Mouse (Mus musculus) forebrain, embryonic 16.5 days (tissue): ENCODE results near the gene 1700023F06Rik. TPM values are rescaled to one million over a fixed set of nuclear protein-coding genes. Genes with fewer than 3 reads are reported as not detected.
A peak's percentile ranks its signal among the peaks of the same experiment; 100 is the strongest.

ENCODE experiments used
- ATAC-seq: fragments of 200-750 bp; cut with Nextera tagmentation; 2 replicates; pipeline ENCODE4 v1.8.0; 2017; ENCODE audit warnings: mild to moderate bottlenecking, moderate library complexity
- H3K27ac ChIP-seq: fragments of 300-500 bp; sonication (generic); 2 replicates; pipeline ENCODE4 v1.5.1; 2014; ENCODE audit warnings: low read length, control low read depth
- H3K27me3 ChIP-seq: fragments of 300-500 bp; sonication (generic); replicated peaks from 2 replicates; pipeline ENCODE4 v1.6.1; 2014; ENCODE audit warnings: low read length; ENCODE audit not compliant: control insufficient read depth, insufficient read depth
- H3K36me3 ChIP-seq: fragments of 300-500 bp; sonication (generic); 2 replicates; pipeline ENCODE4 v1.6.1; 2014; ENCODE audit not compliant: control insufficient read depth, insufficient read depth
- H3K4me1 ChIP-seq: fragments of 300-500 bp; sonication (generic); replicated peaks from 2 replicates; pipeline ENCODE4 v1.6.1; 2014; ENCODE audit warnings: low read length; ENCODE audit not compliant: control insufficient read depth, insufficient read depth
- H3K4me2 ChIP-seq: fragments of 300-500 bp; sonication (generic); 2 replicates; pipeline ENCODE4 v1.6.1; 2014; ENCODE audit warnings: mild to moderate bottlenecking, low read length, control low read depth
- H3K4me3 ChIP-seq: fragments of 300-500 bp; sonication (generic); replicated peaks from 2 replicates; pipeline ENCODE4 v1.5.1; 2014; ENCODE audit warnings: mild to moderate bottlenecking, low read length, control low read depth
- H3K9ac ChIP-seq: fragments of 300-500 bp; sonication (generic); replicated peaks from 2 replicates; pipeline ENCODE4 v1.6.1; 2014; ENCODE audit warnings: low read depth, low read length, control low read depth
- H3K9me3 ChIP-seq: fragments of 300-500 bp; sonication (generic); 2 replicates; pipeline ENCODE4 v1.6.1; 2016; ENCODE audit warnings: low read length; ENCODE audit not compliant: control insufficient read depth
- WGBS: fragments of 180-500 bp; shearing (Covaris S2); extraction: QIAGEN DNeasy Blood & Tissue Kit; methylation state at CpG from one replicate; pipeline ENCODE4 v1.1.7; 2014; 5-methylcytosine and 5-hydroxymethylcytosine counted together
- polyA plus RNA-seq: library from polyadenylated mRNA; unstranded; fragments of >200 nt; fragmentation: Nextera tagmentation; extraction: Ambion mirVana; gene quantifications from 2 replicates; pipeline ENCODE4 v1.2.1, GENCODE M21; 2015

1700023F06Rik gene
- polyA plus RNA-seq, result 0.73 and 1.5 TPM in 2 replicates

DNA sequence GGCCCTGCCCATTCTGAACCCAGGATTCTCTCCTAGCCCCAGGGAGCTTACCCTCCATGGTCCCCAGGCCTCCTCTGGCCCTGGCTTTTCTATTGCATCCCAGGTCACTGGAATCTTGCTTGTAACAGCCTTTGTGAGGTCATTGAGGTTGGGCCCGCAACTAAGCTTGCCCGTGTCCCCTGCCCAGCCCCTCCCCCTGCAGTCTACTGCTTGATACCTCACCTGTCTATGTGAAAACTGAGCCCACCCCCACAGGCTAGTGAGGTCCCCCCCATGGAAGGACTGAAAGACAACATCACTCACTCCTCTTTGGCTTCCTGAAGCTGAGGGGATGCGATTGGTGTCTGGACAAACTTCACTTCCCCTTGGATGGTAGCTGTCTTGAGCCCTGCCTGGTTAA, at the start of gene 1700023F06Rik:
Gene 1700023F06Rik, minus strand, starts transcription at position 101 of the 400 bp plus-strand sequence.
- no peaks in the 10 kb centered on the region for H3K27me3 ChIP-seq
- no peak within 1 kb of the TSS for H3K27ac ChIP-seq
- H3K4me1 ChIP-seq, result no peaks in the 10 kb centered on the region
- no peaks in the 10 kb centered on the region for H3K36me3 ChIP-seq
- no peak within 1 kb of the TSS for H3K4me2 ChIP-seq
- 87% methylated on average over 3 of the region's 3 CpGs for WGBS
- no peaks in the 10 kb centered on the region for H3K9me3 ChIP-seq
- ATAC-seq, result no peak
- no peak within 1 kb of the TSS for H3K9ac ChIP-seq
- no peak within 1 kb of the TSS for H3K4me3 ChIP-seq

DNA sequence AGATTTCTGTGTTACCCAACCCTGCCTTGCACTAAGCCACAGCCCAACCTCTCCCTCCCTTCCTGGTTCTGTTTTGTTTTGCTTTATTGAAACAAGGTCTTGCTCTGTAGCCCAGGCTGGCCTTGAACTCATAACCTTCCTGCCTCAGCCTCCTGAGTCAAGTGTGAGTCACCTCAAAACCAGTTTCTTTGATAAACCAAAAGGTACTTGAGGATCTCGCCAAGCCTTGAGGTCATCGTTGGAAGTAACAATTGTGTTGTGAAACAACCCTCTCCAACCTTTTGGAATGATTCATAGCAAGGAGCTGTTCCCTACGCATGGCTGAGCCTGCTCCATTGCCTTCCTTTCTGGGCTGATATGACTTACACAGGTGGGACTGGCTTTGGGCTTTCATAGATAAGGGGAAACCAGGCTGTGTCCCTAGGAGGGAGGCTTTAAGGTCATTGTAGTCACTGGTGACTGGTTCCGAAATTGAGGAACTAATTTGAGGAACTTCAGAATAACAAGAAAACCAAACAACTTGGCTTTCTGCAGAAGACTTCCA, 49.7 kb upstream of the 1700023F06Rik start:
- Histone ChIP-seq H3K27me3 (no peaks in the 10 kb centered on the region), H3K9ac (no peak overlapping the region), H3K4me2 (no peak overlapping the region), H3K9me3 (no peaks in the 10 kb centered on the region), H3K4me3 (no peak overlapping the region), H3K4me1 (peaks cover 5% of the 10 kb centered on the region; the same call in 1 of the 2 replicates), H3K27ac (no peak overlapping the region), H3K36me3 (no peaks in the 10 kb centered on the region)
- ATAC-seq, result no peak
- 92% methylated on average over 4 of the region's 4 CpGs for WGBS

DNA sequence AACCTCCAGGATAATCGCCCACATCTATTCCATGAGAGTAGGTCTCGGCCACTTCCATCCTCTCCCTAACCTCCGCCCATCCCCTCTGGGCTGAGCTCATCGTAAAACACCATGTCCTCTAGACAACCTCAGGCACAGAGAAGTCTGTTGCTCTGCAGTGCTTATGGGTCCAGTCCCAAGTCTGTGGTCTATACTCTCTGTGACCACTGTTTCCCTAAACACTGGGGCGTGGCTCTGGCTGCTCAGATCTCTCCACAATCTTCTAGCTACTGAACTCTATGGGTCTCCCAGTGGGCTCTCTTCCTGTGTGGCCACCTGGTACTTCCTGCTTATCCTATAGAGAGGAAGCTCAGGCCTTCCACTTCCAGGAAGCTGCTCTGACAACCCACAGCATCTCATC, 45.2 kb upstream of the 1700023F06Rik start:
- Histone ChIP-seq H3K36me3 (no peaks in the 10 kb centered on the region), H3K4me1 (peaks cover 3% of the 10 kb centered on the region; the same call in 1 of the 2 replicates), H3K9ac (no peak overlapping the region), H3K4me3 (no peak overlapping the region), H3K27ac (no peak overlapping the region), H3K4me2 (no peak overlapping the region), H3K27me3 (no peaks in the 10 kb centered on the region), H3K9me3 (no peaks in the 10 kb centered on the region)
- WGBS, result 87% methylated on average over 5 of the region's 5 CpGs
- no peak for ATAC-seq

DNA sequence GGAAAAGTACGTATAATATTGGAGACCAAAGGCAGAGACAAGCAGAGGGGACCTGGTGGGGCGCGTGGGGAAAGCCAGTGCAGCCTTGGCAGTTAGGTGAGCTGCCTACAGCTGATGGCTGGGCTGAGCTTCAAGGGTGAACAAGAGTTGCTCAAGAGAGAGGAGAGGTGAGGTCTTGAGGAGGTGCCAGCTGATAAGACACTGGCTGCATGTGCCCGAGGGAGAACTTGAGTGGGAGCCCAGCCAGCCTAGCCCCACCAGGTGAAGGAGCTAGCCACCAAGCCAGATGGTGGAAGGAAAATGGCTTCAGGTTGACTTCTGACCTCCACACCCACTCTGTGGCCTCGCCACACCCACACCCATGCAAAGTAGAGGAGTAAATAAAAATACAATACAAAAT, 44.0 kb upstream of the 1700023F06Rik start:
- no peak overlapping the region for H3K4me2 ChIP-seq
- no peaks in the 10 kb centered on the region for H3K36me3 ChIP-seq
- no peaks in the 10 kb centered on the region for H3K9me3 ChIP-seq
- no peak overlapping the region for H3K9ac ChIP-seq
- H3K27ac ChIP-seq, result no peak overlapping the region
- no peak overlapping the region for H3K4me3 ChIP-seq
- H3K27me3 ChIP-seq, result no peaks in the 10 kb centered on the region
- H3K4me1 ChIP-seq, result peaks cover 9% of the 10 kb centered on the region
- no peak for ATAC-seq
- WGBS, result 89% methylated on average over 5 of the region's 5 CpGs

DNA sequence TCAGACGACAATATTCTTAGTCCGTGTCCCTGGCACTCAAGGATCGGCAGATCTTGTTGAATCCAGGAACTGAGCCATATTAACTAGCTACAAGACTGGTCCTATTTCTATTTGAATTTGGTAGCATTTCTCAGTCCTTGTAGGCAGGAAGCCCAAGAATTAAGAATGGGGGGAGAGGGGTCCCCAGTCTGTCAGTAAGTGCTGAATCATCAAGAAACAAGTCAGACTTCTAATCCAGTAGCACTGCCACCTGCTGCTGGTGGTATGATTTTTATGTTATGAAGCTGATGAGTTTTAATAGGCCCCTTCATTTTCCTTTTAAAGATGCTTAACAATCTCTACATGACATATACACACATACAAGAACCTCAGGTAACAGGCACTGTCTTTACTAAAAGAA, 42.0 kb upstream of the 1700023F06Rik start:
- Histone ChIP-seq H3K9me3 (no peaks in the 10 kb centered on the region), H3K4me1 (peaks cover 16% of the 10 kb centered on the region), H3K27me3 (no peaks in the 10 kb centered on the region), H3K4me3 (no peak overlapping the region), H3K36me3 (no peaks in the 10 kb centered on the region), H3K27ac (no peak overlapping the region), H3K4me2 (no peak overlapping the region), H3K9ac (no peak overlapping the region)
- 89% methylated on average over 3 of the region's 3 CpGs for WGBS
- no peak for ATAC-seq

DNA sequence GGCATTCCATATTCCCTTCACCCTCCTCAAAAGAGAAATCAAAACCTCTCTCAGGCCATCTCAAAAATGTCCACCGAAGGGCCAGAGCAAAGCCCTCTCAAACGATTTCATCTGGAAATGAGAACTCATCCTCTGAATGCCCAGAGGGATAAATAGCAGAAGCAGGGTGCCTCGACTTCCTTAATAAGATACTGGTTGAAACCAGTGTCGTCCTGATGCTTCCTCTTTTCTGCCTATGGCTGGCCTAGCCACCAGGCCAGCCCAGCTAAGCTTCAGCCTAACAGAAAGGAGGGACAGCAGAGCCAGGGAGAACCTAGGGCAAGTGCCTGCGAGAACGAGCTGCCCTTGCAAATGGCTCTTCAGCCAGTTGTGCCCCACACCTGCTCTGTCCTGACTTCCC, 41.2 kb upstream of the 1700023F06Rik start:
- no peaks in the 10 kb centered on the region for H3K36me3 ChIP-seq
- ATAC-seq, result no peak
- no peak overlapping the region for H3K9ac ChIP-seq
- H3K27ac ChIP-seq, result no peak overlapping the region
- H3K4me3 ChIP-seq, result no peak overlapping the region
- no peaks in the 10 kb centered on the region for H3K27me3 ChIP-seq
- peaks cover 16% of the 10 kb centered on the region for H3K4me1 ChIP-seq
- 68% methylated on average over 6 of the region's 6 CpGs for WGBS
- no peaks in the 10 kb centered on the region for H3K9me3 ChIP-seq
- H3K4me2 ChIP-seq, result no peak overlapping the region

DNA sequence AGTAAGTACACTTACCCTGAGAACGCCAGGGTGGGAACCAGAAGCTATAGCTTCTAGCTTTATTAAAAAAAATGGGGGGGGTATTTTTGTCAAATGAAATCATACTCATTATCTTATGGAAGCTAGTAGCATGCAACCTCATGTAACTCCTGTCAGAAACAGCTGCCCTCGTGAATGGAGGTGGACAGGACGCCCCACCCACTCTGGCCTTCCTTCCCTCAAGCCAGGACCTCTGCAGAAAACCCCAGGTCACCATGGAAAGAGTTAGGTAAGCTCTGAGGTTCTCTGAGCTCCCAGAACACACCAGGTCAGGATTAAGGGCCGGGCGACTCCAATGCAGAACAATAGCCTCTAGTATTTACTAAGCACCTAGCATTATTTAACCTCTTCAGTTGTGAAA, 40.5 kb upstream of the 1700023F06Rik start:
- Histone ChIP-seq H3K4me3 (no peak overlapping the region), H3K9me3 (no peaks in the 10 kb centered on the region), H3K9ac (no peak overlapping the region), H3K27me3 (no peaks in the 10 kb centered on the region), H3K36me3 (no peaks in the 10 kb centered on the region), H3K27ac (no peak overlapping the region), H3K4me1 (peaks cover 16% of the 10 kb centered on the region), H3K4me2 (no peak overlapping the region)
- WGBS, result 68% methylated on average over 5 of the region's 5 CpGs
- no peak for ATAC-seq

DNA sequence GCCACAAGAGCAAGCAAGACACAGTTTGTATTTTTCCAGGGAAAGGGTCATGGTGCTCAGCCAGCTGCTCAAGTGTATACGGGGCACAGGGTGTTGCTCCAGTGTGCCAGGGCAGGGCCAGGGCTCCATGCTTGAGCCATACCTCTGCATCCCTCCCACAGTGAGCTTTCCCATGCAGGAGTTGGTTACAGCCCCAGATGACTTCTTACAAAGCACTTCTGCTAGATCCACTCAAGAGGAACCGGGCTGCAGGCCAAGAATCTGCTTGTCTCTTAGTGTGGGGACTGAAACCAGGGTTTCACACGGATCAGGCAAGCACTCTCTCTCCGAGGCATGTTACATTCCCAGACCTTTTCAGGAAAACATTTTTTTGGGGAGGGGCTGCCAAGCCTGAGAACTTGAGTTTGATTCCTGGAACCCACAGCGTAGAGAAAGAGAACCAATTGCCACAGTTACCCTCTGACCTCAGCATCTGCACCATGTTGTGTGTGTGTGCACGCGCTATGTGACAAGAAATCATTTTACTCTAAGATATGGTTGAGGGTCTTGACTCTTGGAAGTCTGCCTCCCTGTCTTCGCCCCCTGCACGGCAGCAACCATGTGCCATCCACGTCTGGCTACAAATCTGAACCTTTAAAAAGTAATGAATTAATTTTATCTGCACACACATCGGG, 39.3 kb upstream of the 1700023F06Rik start:
- H3K4me1 ChIP-seq, result peaks cover 16% of the 10 kb centered on the region
- H3K27ac ChIP-seq, result peak overlapping the region; percentile 30; the same call in 1 of the 2 replicates
- H3K9ac ChIP-seq, result 0 out of 2 replicates have a peak overlapping the region, but pooled peaks have one; percentile 3
- H3K27me3 ChIP-seq, result no peaks in the 10 kb centered on the region
- no peaks in the 10 kb centered on the region for H3K9me3 ChIP-seq
- ATAC-seq, result peak; percentile 72
- H3K4me3 ChIP-seq, result no peak overlapping the region
- no peaks in the 10 kb centered on the region for H3K36me3 ChIP-seq
- H3K4me2 ChIP-seq, result no peak overlapping the region
- 51% methylated on average over 11 of the region's 11 CpGs for WGBS

DNA sequence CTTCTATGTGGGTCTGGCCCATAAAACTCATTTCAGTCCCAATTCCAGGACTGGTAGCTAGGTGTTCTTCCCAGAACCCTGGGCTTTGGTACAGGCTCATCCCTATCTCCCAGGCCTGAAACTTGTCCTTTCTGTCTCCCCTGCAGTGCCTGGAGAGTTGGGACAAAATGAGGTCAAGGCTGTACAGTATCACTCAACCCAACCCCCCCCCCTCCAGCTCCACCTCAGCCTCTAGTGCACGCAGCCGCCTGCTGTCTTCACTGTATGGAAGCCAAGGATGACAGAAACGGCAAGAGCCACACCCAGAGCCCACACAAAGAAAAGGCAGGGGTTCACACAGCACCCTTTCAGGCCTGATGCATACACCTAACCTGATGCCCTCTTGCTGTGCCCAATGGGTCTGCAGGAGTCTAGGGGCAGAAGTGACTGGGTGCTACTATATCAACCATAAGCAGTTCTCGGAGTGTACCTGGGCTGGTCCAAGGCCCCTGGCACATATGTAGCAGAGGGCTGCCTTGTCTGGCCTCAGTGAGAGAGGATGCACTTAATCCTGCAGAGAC, 38.5 kb upstream of the 1700023F06Rik start:
- 52% methylated on average over 4 of the region's 4 CpGs for WGBS
- Histone ChIP-seq H3K4me2 (no peak overlapping the region), H3K9me3 (no peaks in the 10 kb centered on the region), H3K27ac (no peak overlapping the region), H3K4me3 (no peak overlapping the region), H3K4me1 (peaks cover 16% of the 10 kb centered on the region), H3K36me3 (no peaks in the 10 kb centered on the region), H3K27me3 (no peaks in the 10 kb centered on the region), H3K9ac (no peak overlapping the region)
- ATAC-seq, result no peak
